Mouse (Mus musculus) adipocyte (in vitro differentiated cells): ENCODE measurements at regions not wholly inside any gene's neighbourhood (a gene's known extent, or its start where the extent isn't known, plus 50 kb on each side); places are given as distances from the start of the nearest gene placed in this dataset.

Experiments
- DNase-seq: peaks from one replicate; pipeline ENCODE4 v3.0.0-alpha.2; 2016; ENCODE audit warnings: low spot score

- no peak for DNase-seq
Measured at GRCm38 (mm10) chr3:50887002-50887401, 337.2 kb upstream of the Noct start.

- DNase-seq: no peak
Measured at GRCm38 (mm10) chr3:50888571-50889210, 335.6 kb upstream of the Noct start.

- no peak for DNase-seq
Measured at GRCm38 (mm10) chr3:50890537-50890936, 333.7 kb upstream of the Noct start.

- DNase-seq: no peak
Measured at GRCm38 (mm10) chr3:50898179-50898578, 326.1 kb upstream of the Noct start.

- no peak for DNase-seq
Measured at GRCm38 (mm10) chr3:50899830-50900350, 324.4 kb upstream of the Noct start.

- DNase-seq: no peak
Measured at GRCm38 (mm10) chr3:50900566-50900965, 323.7 kb upstream of the Noct start.

- no peak for DNase-seq
Measured at GRCm38 (mm10) chr3:50901321-50901720, 322.9 kb upstream of the Noct start.

GRCm38 (mm10) chr3:50902933-50903332 lies 321.3 kb upstream of the Noct start:
- DNase-seq: no peak

GRCm38 (mm10) chr3:50904716-50905116 lies 319.5 kb upstream of the Noct start:
- no peak for DNase-seq

- no peak for DNase-seq
Measured at GRCm38 (mm10) chr3:50905274-50905992, 318.8 kb upstream of the Noct start.

GRCm38 (mm10) chr3:50905993-50906831 lies 318.0 kb upstream of the Noct start:
- peak; percentile 91 for DNase-seq

- DNase-seq: no peak
Measured at GRCm38 (mm10) chr3:50912980-50913518, 311.2 kb upstream of the Noct start.

- no peak for DNase-seq
Measured at GRCm38 (mm10) chr3:50914866-50915365, 309.3 kb upstream of the Noct start.

GRCm38 (mm10) chr3:50916305-50916854 lies 307.9 kb upstream of the Noct start:
- no peak for DNase-seq

GRCm38 (mm10) chr3:50922347-50922746 lies 301.9 kb upstream of the Noct start:
- no peak for DNase-seq

- DNase-seq: no peak
Measured at GRCm38 (mm10) chr3:50922832-50923231, 301.4 kb upstream of the Noct start.

- no peak for DNase-seq
Measured at GRCm38 (mm10) chr3:50923327-50923726, 300.9 kb upstream of the Noct start.

- no peak for DNase-seq
Measured at GRCm38 (mm10) chr3:50927318-50927717, 296.9 kb upstream of the Noct start.

GRCm38 (mm10) chr3:50929013-50929412 lies 295.2 kb upstream of the Noct start:
- peak; percentile 27 for DNase-seq

GRCm38 (mm10) chr3:50932397-50933089 lies 291.7 kb upstream of the Noct start:
- DNase-seq: no peak

GRCm38 (mm10) chr3:50933090-50933443 lies 291.2 kb upstream of the Noct start:
- no peak for DNase-seq
